Mouse (Mus musculus) ES-Bruce4 (cell line): ENCODE measurements around the gene Syne1. TPM values are rescaled to one million over a fixed set of nuclear protein-coding genes. Genes with fewer than 3 reads are reported as not detected.

ENCODE experiments used
- H3K27ac ChIP-seq: 2 replicates; pipeline ENCODE4 v1.5.1; 2012; ENCODE audit warnings: low read length, inconsistent platforms; ENCODE audit not compliant: insufficient read depth
- H3K27me3 ChIP-seq: 2 replicates; pipeline ENCODE4 v1.6.1; 2012; ENCODE audit warnings: mild to moderate bottlenecking, low read length, inconsistent platforms; ENCODE audit not compliant: control insufficient read depth, poor library complexity, insufficient read depth, severe bottlenecking
- H3K36me3 ChIP-seq: 2 replicates; pipeline ENCODE4 v1.6.1; 2012; ENCODE audit warnings: inconsistent platforms, mild to moderate bottlenecking, low read length, moderate library complexity; ENCODE audit not compliant: control insufficient read depth, poor library complexity, insufficient read depth, severe bottlenecking
- H3K4me1 ChIP-seq: one replicate; pipeline ENCODE4 v1.8.1; 2011; ENCODE audit warnings: low read length; ENCODE audit not compliant: control insufficient read depth, insufficient read depth
- H3K4me3 ChIP-seq: 2 replicates; pipeline ENCODE4 v1.5.1; 2011; ENCODE audit warnings: low read depth, mild to moderate bottlenecking, low read length
- H3K9ac ChIP-seq: 2 replicates; pipeline ENCODE4 v1.6.1; 2012; ENCODE audit warnings: low read depth, mild to moderate bottlenecking, inconsistent platforms; ENCODE audit not compliant: poor library complexity, severe bottlenecking
- H3K9me3 ChIP-seq: replicated peaks from 2 replicates; pipeline ENCODE4 v1.6.1; 2012; ENCODE audit warnings: mild to moderate bottlenecking, low read length, inconsistent platforms; ENCODE audit not compliant: control insufficient read depth, poor library complexity, insufficient read depth, severe bottlenecking
- CTCF ChIP-seq: IDR thresholded peaks from one replicate; pipeline ENCODE4 v1.8.1; 2011; ENCODE audit warnings: low read depth, low read length
- EP300 ChIP-seq: IDR thresholded peaks from 2 replicates; pipeline ENCODE4 v1.6.1; 2011; ENCODE audit warnings: low read depth, low read length; ENCODE audit not compliant: insufficient read depth
- POLR2A ChIP-seq: IDR thresholded peaks from one replicate; pipeline ENCODE4 v1.8.1; 2011; ENCODE audit warnings: low read length; ENCODE audit not compliant: insufficient read depth
- polyA plus RNA-seq: library from polyadenylated mRNA; stranded (reverse); fragments of >200 nt; gene quantifications from 2 replicates; pipeline ENCODE4 v1.2.4, GENCODE M21; 2011; ENCODE audit warnings: low read depth; ENCODE audit not compliant: missing spikeins, insufficient read depth, insufficient read length

Syne1 gene
- polyA plus RNA-seq, 1 experiment: 3.2 TPM

DNA sequence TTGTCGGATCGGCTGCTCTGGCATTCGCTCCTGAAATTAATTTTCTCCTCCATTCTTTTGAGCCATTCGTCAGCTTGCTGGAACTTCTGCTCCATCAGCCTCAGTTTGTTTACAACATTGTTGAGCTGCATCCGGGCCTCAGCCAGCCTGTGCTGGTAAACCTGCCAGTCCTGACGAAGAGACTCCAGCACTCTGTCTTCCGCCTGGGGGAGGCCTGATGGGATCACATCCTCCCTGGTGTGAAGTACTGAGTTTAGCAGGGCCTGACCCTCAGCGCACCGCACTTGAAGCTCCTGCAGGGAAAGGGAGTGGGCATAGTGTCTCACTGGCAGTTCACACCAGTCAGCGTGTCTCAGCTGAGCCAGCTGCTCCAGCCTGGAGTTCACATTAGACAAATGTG is 300.6 kb downstream of the Syne1 start:
- no peak overlapping the region for H3K4me3 ChIP-seq
- no peaks in the 10 kb centered on the region for H3K9me3 ChIP-seq
- no peak overlapping the region for H3K27ac ChIP-seq
- H3K36me3 ChIP-seq: no peaks in the 10 kb centered on the region
- H3K4me1 ChIP-seq: no peaks in the 10 kb centered on the region
- H3K27me3 ChIP-seq: no peaks in the 10 kb centered on the region
- TF ChIP-seq EP300 (no peak), CTCF (no peak), POLR2A (no peak)
- no peak overlapping the region for H3K9ac ChIP-seq

DNA sequence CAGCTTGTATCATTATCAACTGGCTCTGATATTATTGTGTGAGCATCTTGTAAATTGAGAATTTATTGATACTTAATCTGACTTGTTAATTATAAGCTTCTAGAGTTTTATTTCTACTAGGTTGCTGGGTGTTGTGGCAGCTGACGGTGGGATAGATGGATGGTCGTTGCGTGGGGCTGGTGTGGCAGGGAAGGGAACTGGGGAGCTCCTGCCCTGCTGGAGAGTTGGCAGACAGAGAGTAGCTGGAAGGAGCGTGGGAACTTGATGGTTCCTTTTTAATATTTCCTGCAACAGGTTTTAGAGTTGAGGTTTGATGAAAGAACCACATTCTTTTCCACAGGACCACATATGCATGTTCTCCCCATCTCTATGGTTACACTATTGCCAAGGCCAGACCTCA is 311.6 kb downstream of the Syne1 start:
- H3K4me3 ChIP-seq: no peak overlapping the region
- H3K4me1 ChIP-seq: peaks cover 2% of the 10 kb centered on the region
- TF ChIP-seq EP300 (no peak), CTCF (no peak), POLR2A (no peak)
- H3K27ac ChIP-seq: no peak overlapping the region
- H3K27me3 ChIP-seq: no peaks in the 10 kb centered on the region
- no peaks in the 10 kb centered on the region for H3K9me3 ChIP-seq
- H3K9ac ChIP-seq: no peak overlapping the region
- H3K36me3 ChIP-seq: no peaks in the 10 kb centered on the region

DNA sequence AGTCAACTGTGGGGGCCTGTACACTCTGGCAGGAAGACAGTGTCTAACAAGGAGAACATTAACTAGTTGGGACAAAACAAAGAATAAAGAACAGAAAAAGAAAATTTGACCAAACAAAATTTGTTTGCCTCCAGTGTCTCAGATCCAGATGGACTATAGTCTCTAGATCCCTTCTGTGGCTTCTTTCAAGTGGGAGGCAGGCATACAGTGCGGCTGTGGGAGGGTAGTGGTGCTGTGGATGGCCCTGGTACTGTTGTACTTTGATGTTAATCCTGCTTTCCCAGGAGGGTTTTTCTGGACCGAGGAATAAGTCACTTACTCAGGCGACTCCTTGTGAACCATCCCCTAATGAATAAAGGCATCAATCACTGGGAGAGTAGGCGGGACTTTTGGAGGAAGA is 314.4 kb downstream of the Syne1 start:
- Histone ChIP-seq H3K4me1 (no peaks in the 10 kb centered on the region), H3K27ac (no peak overlapping the region), H3K36me3 (no peaks in the 10 kb centered on the region), H3K9ac (no peak overlapping the region), H3K27me3 (no peaks in the 10 kb centered on the region), H3K9me3 (no peaks in the 10 kb centered on the region), H3K4me3 (no peak overlapping the region)
- TF ChIP-seq CTCF (no peak), EP300 (no peak), POLR2A (no peak)

DNA sequence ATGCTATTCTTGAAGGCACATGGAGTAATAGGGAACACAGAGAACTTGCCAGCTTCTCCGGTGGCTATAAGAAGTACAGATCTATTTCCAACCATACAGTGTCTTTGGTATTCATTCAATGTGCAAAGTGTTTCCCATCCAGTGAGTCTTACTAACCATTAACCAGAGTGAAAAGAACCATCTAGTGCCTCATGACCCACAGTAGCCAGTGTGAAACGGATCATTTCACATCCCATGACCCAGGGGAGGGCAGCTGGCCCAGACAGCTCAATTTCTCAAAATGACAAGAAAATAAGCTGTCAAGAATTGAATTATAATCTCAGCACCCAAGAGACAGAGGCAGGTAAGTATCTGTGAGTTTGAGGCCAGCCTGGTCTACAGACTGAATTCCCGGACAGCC is 315.1 kb downstream of the Syne1 start:
- Histone ChIP-seq H3K27ac (no peak overlapping the region), H3K36me3 (no peaks in the 10 kb centered on the region), H3K9me3 (no peaks in the 10 kb centered on the region), H3K27me3 (no peaks in the 10 kb centered on the region), H3K9ac (no peak overlapping the region), H3K4me1 (no peaks in the 10 kb centered on the region), H3K4me3 (no peak overlapping the region)
- TF ChIP-seq POLR2A (no peak), CTCF (no peak), EP300 (no peak)

DNA sequence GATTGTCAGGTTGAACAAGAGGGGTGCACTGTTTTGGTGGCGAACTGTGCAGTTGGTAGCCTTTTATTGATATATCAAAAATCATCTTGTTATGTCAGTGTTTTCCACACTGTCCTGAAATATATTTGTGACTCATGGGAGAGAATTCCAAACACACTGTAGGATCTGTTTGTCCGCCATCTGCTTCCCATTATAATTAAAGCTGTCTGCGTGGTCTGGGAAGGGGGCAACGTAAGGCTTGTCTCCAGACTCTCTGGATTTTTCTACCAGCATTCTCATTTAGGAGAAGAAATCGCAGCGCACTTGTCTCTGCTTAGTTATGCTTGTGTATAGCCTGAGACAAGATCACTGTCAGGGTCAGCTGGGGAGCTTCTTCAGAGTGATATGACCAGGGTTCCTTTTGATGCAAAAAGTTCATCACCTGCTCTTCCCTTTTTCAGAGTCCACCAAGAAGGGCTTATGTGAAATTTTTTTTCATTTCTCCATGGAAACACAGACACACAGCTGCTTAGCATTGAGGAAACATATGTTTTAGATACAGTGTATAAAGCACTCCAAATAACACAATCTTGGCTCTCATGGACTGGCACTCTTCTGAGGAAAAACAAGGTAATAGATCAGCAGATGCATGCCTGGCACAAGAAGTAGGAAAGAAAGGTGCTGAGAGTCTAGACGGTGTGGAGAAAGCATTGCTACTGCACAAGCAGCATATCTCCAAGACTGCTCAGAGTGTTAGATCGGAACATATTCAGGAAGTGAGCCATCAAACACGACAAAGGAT is 316.4 kb downstream of the Syne1 start:
- Histone ChIP-seq H3K9ac (no peak overlapping the region), H3K36me3 (no peaks in the 10 kb centered on the region), H3K4me3 (no peak overlapping the region), H3K27me3 (no peaks in the 10 kb centered on the region), H3K27ac (no peak overlapping the region), H3K4me1 (no peaks in the 10 kb centered on the region), H3K9me3 (no peaks in the 10 kb centered on the region)
- TF ChIP-seq EP300 (no peak), CTCF (no peak), POLR2A (no peak)

DNA sequence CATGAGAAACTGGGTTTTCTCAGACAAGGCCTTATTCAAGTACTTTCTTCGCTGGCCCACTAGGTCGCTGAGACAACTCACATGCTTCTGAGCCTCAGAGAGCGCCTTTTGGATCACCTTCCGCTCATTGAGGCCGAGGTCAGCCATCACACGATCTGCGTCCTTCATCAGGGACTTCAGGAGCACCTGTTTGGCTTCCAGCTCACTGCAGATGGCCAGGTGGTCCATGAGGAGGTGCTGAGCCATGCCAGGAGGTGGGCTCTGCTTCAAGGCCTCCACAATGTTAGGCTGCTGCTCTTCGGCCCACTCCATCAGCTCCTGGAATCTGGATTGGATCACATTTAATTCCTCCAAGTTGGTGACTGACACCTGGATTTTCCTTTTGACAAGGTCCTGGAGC is 322.2 kb downstream of the Syne1 start:
- TF ChIP-seq EP300 (no peak), POLR2A (no peak), CTCF (no peak)
- Histone ChIP-seq H3K9ac (no peak overlapping the region), H3K4me3 (no peak overlapping the region), H3K36me3 (no peaks in the 10 kb centered on the region), H3K27me3 (no peaks in the 10 kb centered on the region), H3K27ac (no peak overlapping the region), H3K9me3 (no peaks in the 10 kb centered on the region), H3K4me1 (no peaks in the 10 kb centered on the region)
